Mouse (Mus musculus): Measurements from ENCODE around the gene Ccdc47. TPM values are rescaled to one million over a fixed set of nuclear protein-coding genes. Genes with fewer than 3 reads are reported as not detected.
"Not testable (repeated sequence)": the region's sequence is repeated elsewhere in the genome, so short reads cannot be mapped to it uniquely, and the experiment has no call there.

The Ccdc47 gene
- 10 to 100 TPM; 86.3 to 89.6 TPM for total RNA-seq (2021)
- long read RNA-seq, experiment 1, full-length matches to known transcripts = 84 of 96 reads
- long read RNA-seq, experiment 1, partial matches to known transcripts = 5 of 96 reads
- long read RNA-seq, experiment 1, other reads (novel, unspliced or antisense) = 7 of 96 reads
- long read RNA-seq, experiment 2, full-length matches to known transcripts = 177 of 200 reads
- long read RNA-seq, experiment 2, partial matches to known transcripts = 12 of 200 reads
- long read RNA-seq, experiment 2, other reads (novel, unspliced or antisense) = 11 of 200 reads

- peak; percentile 71 to 89 for DNase-seq (ENCODE audit: low spot score in 2 of 2)
These were observed at the start of gene Ccdc47 for GRCm38 (mm10) chr11:106215927-106216729. Ccdc47 (minus strand) TSS chr11:106216344.

GRCm38 (mm10) chr11:106265570-106265969 is 49.4 kb upstream of the Ccdc47 start:
- no peak for DNase-seq (ENCODE audit: low spot score in 2 of 2)

GRCm38 (mm10) chr11:106264988-106265387 is 48.8 kb upstream of the Ccdc47 start:
- DNase-seq (ENCODE audit: low spot score in 2 of 2) = no peak

- no peak for DNase-seq (ENCODE audit: low spot score in 2 of 2)
These were observed 47.8 kb upstream of the Ccdc47 start for GRCm38 (mm10) chr11:106263963-106264362.

GRCm38 (mm10) chr11:106260826-106261450 is 44.8 kb upstream of the Ccdc47 start:
- no peak for DNase-seq (ENCODE audit: low spot score in 2 of 2)

GRCm38 (mm10) chr11:106256775-106257174 is 40.6 kb upstream of the Ccdc47 start:
- DNase-seq (ENCODE audit: low spot score in 2 of 2) = no peak

- DNase-seq (ENCODE audit: low spot score in 2 of 2) = peak; percentile 95 to 99
These were observed 39.7 kb upstream of the Ccdc47 start, which contains the start of the genes Ftsj3 and Psmc5 for GRCm38 (mm10) chr11:106255685-106256451. Ftsj3 (minus strand) TSS chr11:106256079. Psmc5 (plus strand) TSS chr11:106256154.

GRCm38 (mm10) chr11:106255174-106255573 is 39.0 kb upstream of the Ccdc47 start:
- DNase-seq (ENCODE audit: low spot score in 2 of 2) = no peak

- no peak for DNase-seq (ENCODE audit: low spot score in 2 of 2)
These were observed 38.6 kb upstream of the Ccdc47 start for GRCm38 (mm10) chr11:106254767-106255166.

GRCm38 (mm10) chr11:106249326-106249725 is 33.2 kb upstream of the Ccdc47 start:
- no peak for DNase-seq (ENCODE audit: low spot score in 2 of 2)

- no peak for DNase-seq (ENCODE audit: low spot score in 2 of 2)
These were observed 30.7 kb upstream of the Ccdc47 start for GRCm38 (mm10) chr11:106246834-106247233.

- DNase-seq (ENCODE audit: low spot score in 2 of 2) = not testable (repeated sequence)
These were observed 17.8 kb upstream of the Ccdc47 start for GRCm38 (mm10) chr11:106233978-106234377.

GRCm38 (mm10) chr11:106220603-106221002 is 4.5 kb upstream of the Ccdc47 start:
- DNase-seq (ENCODE audit: low spot score in 2 of 2) = no peak

GRCm38 (mm10) chr11:106216730-106217490 is 766 bp upstream of the Ccdc47 start, which contains the start of gene Ddx42:
Ddx42 (plus strand) TSS chr11:106216926.
- DNase-seq (ENCODE audit: low spot score in 2 of 2) = peak; percentile 67 to 77

GRCm38 (mm10) chr11:106215450-106215859 is 689 bp downstream of the Ccdc47 start:
- no peak for DNase-seq (ENCODE audit: low spot score in 2 of 2)

GRCm38 (mm10) chr11:106214856-106215255 is 1.3 kb downstream of the Ccdc47 start:
- DNase-seq (ENCODE audit: low spot score in 2 of 2) = no peak

GRCm38 (mm10) chr11:106212771-106213170 is 3.4 kb downstream of the Ccdc47 start:
- no peak for DNase-seq (ENCODE audit: low spot score in 2 of 2)

- DNase-seq (ENCODE audit: low spot score in 2 of 2) = no peak
These were observed 14.1 kb downstream of the Ccdc47 start, which contains the start of gene Strada for GRCm38 (mm10) chr11:106202123-106202465. Strada (minus strand) TSS chr11:106202168.

GRCm38 (mm10) chr11:106201337-106202122 is 14.6 kb downstream of the Ccdc47 start:
- DNase-seq (ENCODE audit: low spot score in 2 of 2) = no peak
